Mouse (Mus musculus): ENCODE measurements at regions not wholly inside any gene's neighbourhood (a gene's known extent, or its start where the extent isn't known, plus 50 kb on each side); places are given as distances from the start of the nearest gene placed in this dataset.

- no peaks in the 10 kb centered on the region for H3K27me3 ChIP-seq
- no peak for ATAC-seq (ENCODE audit: insufficient number of reproducible peaks, low FRiP score, low TSS enrichment, low read depth)
- H3K36me3 ChIP-seq: no peaks in the 10 kb centered on the region
- peaks cover 23% of the 10 kb centered on the region for H3K4me1 ChIP-seq
- 85% methylated on average over 3 of the region's 3 CpGs for WGBS
- H3K9me3 ChIP-seq (replicated peaks): no peaks in the 10 kb centered on the region
- H3K9ac ChIP-seq: no peak overlapping the region
- H3K27ac ChIP-seq (replicated peaks): no peak overlapping the region
- no peak overlapping the region for H3K4me2 ChIP-seq (replicated peaks)
- H3K4me3 ChIP-seq (replicated peaks): no peak overlapping the region
Observed at GRCm38 (mm10) chr7:64045292-64045691, 106.6 kb upstream of the Klf13 start.

- Histone ChIP-seq H3K4me3 (replicated peaks) (no peak overlapping the region), H3K27ac (replicated peaks) (no peak overlapping the region), H3K4me1 (peaks cover 2% of the 10 kb centered on the region), H3K36me3 (no peaks in the 10 kb centered on the region), H3K9me3 (replicated peaks) (no peaks in the 10 kb centered on the region), H3K9ac (no peak overlapping the region), H3K4me2 (replicated peaks) (no peak overlapping the region), H3K27me3 (no peaks in the 10 kb centered on the region)
- peak; percentile 56; the same call in 1 of the 2 replicates for ATAC-seq (ENCODE audit: insufficient number of reproducible peaks, low FRiP score, low TSS enrichment, low read depth)
- 43% methylated on average over 2 of the region's 2 CpGs for WGBS
Observed at GRCm38 (mm10) chr7:64042978-64043377, 104.3 kb upstream of the Klf13 start.

GRCm38 (mm10) chr7:64041303-64041702, 102.6 kb upstream of the Klf13 start:
- Histone ChIP-seq H3K4me3 (replicated peaks) (no peak overlapping the region), H3K4me1 (no peaks in the 10 kb centered on the region), H3K27me3 (no peaks in the 10 kb centered on the region), H3K27ac (replicated peaks) (no peak overlapping the region), H3K9ac (no peak overlapping the region), H3K36me3 (no peaks in the 10 kb centered on the region), H3K4me2 (replicated peaks) (no peak overlapping the region), H3K9me3 (replicated peaks) (no peaks in the 10 kb centered on the region)
- no peak for ATAC-seq (ENCODE audit: insufficient number of reproducible peaks, low FRiP score, low TSS enrichment, low read depth)
- 91% methylated on average over 7 of the region's 7 CpGs for WGBS

- Histone ChIP-seq H3K27me3 (no peaks in the 10 kb centered on the region), H3K4me2 (replicated peaks) (no peak overlapping the region), H3K9me3 (replicated peaks) (no peaks in the 10 kb centered on the region), H3K4me1 (no peaks in the 10 kb centered on the region), H3K9ac (no peak overlapping the region), H3K4me3 (replicated peaks) (no peak overlapping the region), H3K27ac (replicated peaks) (no peak overlapping the region), H3K36me3 (no peaks in the 10 kb centered on the region)
- ATAC-seq (ENCODE audit: insufficient number of reproducible peaks, low FRiP score, low TSS enrichment, low read depth): no peak
- 84% methylated on average over 7 of the region's 7 CpGs for WGBS
Observed at GRCm38 (mm10) chr7:64040026-64040737, 101.5 kb upstream of the Klf13 start.

- 77% methylated on average over 8 of the region's 8 CpGs for WGBS
- H3K27me3 ChIP-seq: no peaks in the 10 kb centered on the region
- H3K4me3 ChIP-seq (replicated peaks): no peak overlapping the region
- no peaks in the 10 kb centered on the region for H3K36me3 ChIP-seq
- no peak overlapping the region for H3K9ac ChIP-seq
- no peak overlapping the region for H3K27ac ChIP-seq (replicated peaks)
- peaks cover 3% of the 10 kb centered on the region for H3K4me1 ChIP-seq
- no peak for ATAC-seq (ENCODE audit: insufficient number of reproducible peaks, low FRiP score, low TSS enrichment, low read depth)
- H3K4me2 ChIP-seq (replicated peaks): no peak overlapping the region
- no peaks in the 10 kb centered on the region for H3K9me3 ChIP-seq (replicated peaks)
Observed at GRCm38 (mm10) chr7:64037701-64038231, 99.1 kb upstream of the Klf13 start.

GRCm38 (mm10) chr7:64036154-64036553, 97.4 kb upstream of the Klf13 start:
- 88% methylated on average over 7 of the region's 7 CpGs for WGBS
- Histone ChIP-seq H3K36me3 (no peaks in the 10 kb centered on the region), H3K4me1 (peaks cover 4% of the 10 kb centered on the region), H3K27ac (replicated peaks) (no peak overlapping the region), H3K9me3 (replicated peaks) (no peaks in the 10 kb centered on the region), H3K9ac (no peak overlapping the region), H3K4me2 (replicated peaks) (no peak overlapping the region), H3K27me3 (no peaks in the 10 kb centered on the region), H3K4me3 (replicated peaks) (no peak overlapping the region)
- ATAC-seq (ENCODE audit: insufficient number of reproducible peaks, low FRiP score, low TSS enrichment, low read depth): no peak; the same call in 1 of the 2 replicates

GRCm38 (mm10) chr7:64035025-64035606, 96.4 kb upstream of the Klf13 start:
- H3K36me3 ChIP-seq: no peaks in the 10 kb centered on the region
- WGBS: 80% methylated on average over 8 of the region's 8 CpGs
- H3K4me1 ChIP-seq: peaks cover 4% of the 10 kb centered on the region
- H3K4me3 ChIP-seq (replicated peaks): no peak overlapping the region
- no peak overlapping the region for H3K27ac ChIP-seq (replicated peaks)
- no peak overlapping the region for H3K9ac ChIP-seq
- H3K9me3 ChIP-seq (replicated peaks): no peaks in the 10 kb centered on the region
- no peak for ATAC-seq (ENCODE audit: insufficient number of reproducible peaks, low FRiP score, low TSS enrichment, low read depth)
- no peaks in the 10 kb centered on the region for H3K27me3 ChIP-seq
- H3K4me2 ChIP-seq (replicated peaks): no peak overlapping the region

GRCm38 (mm10) chr7:64034493-64034892, 95.8 kb upstream of the Klf13 start:
- Histone ChIP-seq H3K4me2 (replicated peaks) (no peak overlapping the region), H3K9ac (no peak overlapping the region), H3K27me3 (no peaks in the 10 kb centered on the region), H3K4me1 (peaks cover 4% of the 10 kb centered on the region), H3K9me3 (replicated peaks) (no peaks in the 10 kb centered on the region), H3K4me3 (replicated peaks) (no peak overlapping the region), H3K27ac (replicated peaks) (no peak overlapping the region), H3K36me3 (no peaks in the 10 kb centered on the region)
- 71% methylated on average over 1 of the region's 1 CpGs for WGBS
- no peak for ATAC-seq (ENCODE audit: insufficient number of reproducible peaks, low FRiP score, low TSS enrichment, low read depth)

- H3K4me1 ChIP-seq: peaks cover 4% of the 10 kb centered on the region
- H3K9me3 ChIP-seq (replicated peaks): no peaks in the 10 kb centered on the region
- H3K36me3 ChIP-seq: no peaks in the 10 kb centered on the region
- H3K9ac ChIP-seq: no peak overlapping the region
- no peaks in the 10 kb centered on the region for H3K27me3 ChIP-seq
- ATAC-seq (ENCODE audit: insufficient number of reproducible peaks, low FRiP score, low TSS enrichment, low read depth): no peak
- no peak overlapping the region for H3K4me2 ChIP-seq (replicated peaks)
- H3K4me3 ChIP-seq (replicated peaks): no peak overlapping the region
- H3K27ac ChIP-seq (replicated peaks): no peak overlapping the region; the same call in 1 of the 2 replicates
- 64% methylated on average over 2 of the region's 2 CpGs for WGBS
Observed at GRCm38 (mm10) chr7:64033388-64033787, 94.7 kb upstream of the Klf13 start.

- Histone ChIP-seq H3K9me3 (replicated peaks) (no peaks in the 10 kb centered on the region), H3K4me2 (replicated peaks) (no peak overlapping the region), H3K36me3 (no peaks in the 10 kb centered on the region), H3K4me3 (replicated peaks) (no peak overlapping the region), H3K27me3 (no peaks in the 10 kb centered on the region), H3K27ac (replicated peaks) (no peak overlapping the region; the same call in 1 of the 2 replicates), H3K4me1 (peaks cover 4% of the 10 kb centered on the region), H3K9ac (no peak overlapping the region)
- 46% methylated on average over 9 of the region's 9 CpGs for WGBS
- ATAC-seq (ENCODE audit: insufficient number of reproducible peaks, low FRiP score, low TSS enrichment, low read depth): no peak; the same call in 1 of the 2 replicates
Observed at GRCm38 (mm10) chr7:64032921-64033354, 94.2 kb upstream of the Klf13 start.

GRCm38 (mm10) chr7:64030650-64031049, 91.9 kb upstream of the Klf13 start:
- no peak for ATAC-seq (ENCODE audit: insufficient number of reproducible peaks, low FRiP score, low TSS enrichment, low read depth)
- no peak overlapping the region for H3K4me3 ChIP-seq (replicated peaks)
- WGBS: 89% methylated on average over 2 of the region's 2 CpGs
- H3K36me3 ChIP-seq: no peaks in the 10 kb centered on the region
- no peaks in the 10 kb centered on the region for H3K9me3 ChIP-seq (replicated peaks)
- no peak overlapping the region for H3K4me2 ChIP-seq (replicated peaks)
- peaks cover 4% of the 10 kb centered on the region for H3K4me1 ChIP-seq
- no peak overlapping the region for H3K9ac ChIP-seq
- no peaks in the 10 kb centered on the region for H3K27me3 ChIP-seq
- no peak overlapping the region for H3K27ac ChIP-seq (replicated peaks)
